Mouse (Mus musculus) neural tube, embryonic 10.5 days (tissue): Measurements from ENCODE around the gene Adad2.

Experiments used
- DNase-seq: peaks from one replicate; pipeline ENCODE4 v3.0.0-alpha.2; 2017; ENCODE audit warnings: low spot score; ENCODE audit errors: extremely low spot score

Adad2 gene

GRCm38 (mm10) chr8:119612471-119612870 is at the start of gene Adad2:
Adad2 (plus strand) TSS chr8:119612747.
- no peak for DNase-seq

GRCm38 (mm10) chr8:119563849-119564251 is 48.7 kb upstream of the Adad2 start:
- DNase-seq = no peak

GRCm38 (mm10) chr8:119566367-119566766 is 46.2 kb upstream of the Adad2 start:
- no peak for DNase-seq

GRCm38 (mm10) chr8:119568251-119568650 is 44.3 kb upstream of the Adad2 start:
- DNase-seq = no peak

GRCm38 (mm10) chr8:119568951-119569350 is 43.6 kb upstream of the Adad2 start:
- no peak for DNase-seq

- no peak for DNase-seq
Observed at GRCm38 (mm10) chr8:119569881-119570280, 42.7 kb upstream of the Adad2 start.

GRCm38 (mm10) chr8:119571135-119571534 is 41.4 kb upstream of the Adad2 start:
- DNase-seq = no peak

GRCm38 (mm10) chr8:119572411-119572810 is 40.1 kb upstream of the Adad2 start:
- DNase-seq = no peak

GRCm38 (mm10) chr8:119574437-119575365 is 37.8 kb upstream of the Adad2 start, which contains the start of the genes Hsdl1 and Dnaaf1:
Hsdl1 (minus strand) TSS chr8:119575183.
Dnaaf1 (plus strand) TSS chr8:119575235.
- peak; percentile 95 for DNase-seq

- no peak for DNase-seq
Observed at GRCm38 (mm10) chr8:119575366-119575726, 37.2 kb upstream of the Adad2 start.

- no peak for DNase-seq
Observed at GRCm38 (mm10) chr8:119579096-119579495, 33.5 kb upstream of the Adad2 start.

- DNase-seq = no peak
Observed at GRCm38 (mm10) chr8:119580441-119581161, 31.9 kb upstream of the Adad2 start.

GRCm38 (mm10) chr8:119585901-119586300 is 26.6 kb upstream of the Adad2 start:
- no peak for DNase-seq

- no peak for DNase-seq
Observed at GRCm38 (mm10) chr8:119588321-119588720, 24.2 kb upstream of the Adad2 start.

- DNase-seq = no peak
Observed at GRCm38 (mm10) chr8:119588844-119589243, 23.7 kb upstream of the Adad2 start.

- no peak for DNase-seq
Observed at GRCm38 (mm10) chr8:119590348-119590747, 22.2 kb upstream of the Adad2 start.

- no peak for DNase-seq
Observed at GRCm38 (mm10) chr8:119591456-119591855, 21.1 kb upstream of the Adad2 start.

- no peak for DNase-seq
Observed at GRCm38 (mm10) chr8:119603771-119604170, 8.8 kb upstream of the Adad2 start.

- no peak for DNase-seq
Observed at GRCm38 (mm10) chr8:119604398-119604803, 8.1 kb upstream of the Adad2 start.

- DNase-seq = peak; percentile 95
Observed at GRCm38 (mm10) chr8:119604996-119605395, 7.6 kb upstream of the Adad2 start, which contains the start of gene Taf1c. Taf1c (minus strand) TSS chr8:119605222.

GRCm38 (mm10) chr8:119606224-119606623 is 6.3 kb upstream of the Adad2 start:
- DNase-seq = no peak

GRCm38 (mm10) chr8:119615096-119615495 is 2.5 kb downstream of the Adad2 start:
- no peak for DNase-seq
